Mouse (Mus musculus): ENCODE results near the gene Myo1d. TPM values are rescaled to one million over a fixed set of nuclear protein-coding genes. Genes with fewer than 3 reads are reported as not detected.
A peak's percentile ranks its signal among the peaks of the same experiment; 100 is the strongest.

The Myo1d gene
- total RNA-seq, 2 experiments from 2014 or later = 2.0 to 7.2 TPM

DNA sequence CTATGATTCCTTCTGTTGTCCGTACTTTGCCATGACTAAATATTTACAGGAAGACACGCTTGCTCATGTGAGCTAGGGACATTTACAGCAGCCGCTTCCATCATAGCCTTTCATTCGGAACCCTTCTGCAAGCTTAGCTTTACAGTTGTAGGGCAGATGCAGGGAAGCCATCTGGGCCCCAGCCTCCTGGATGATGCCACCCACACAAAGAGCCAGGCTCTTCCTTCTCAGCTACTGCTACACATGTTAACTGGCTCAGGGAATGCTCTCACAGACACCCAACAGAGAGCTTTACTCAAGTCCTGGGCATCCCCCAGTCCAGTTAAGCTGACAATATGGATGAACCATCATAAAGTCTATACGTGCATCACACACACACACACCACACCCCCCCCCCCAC is 224.4 kb downstream of the Myo1d start:
- no peak for ATAC-seq (replicated peaks; ENCODE audit: poor library complexity)

- peak; percentile 44; the same call in 1 of the 2 replicates for ATAC-seq (replicated peaks; ENCODE audit: poor library complexity)
These were observed 226.8 kb downstream of the Myo1d start for GRCm38 (mm10) chr11:80553046-80553445.

- peak; percentile 50 for ATAC-seq (replicated peaks; ENCODE audit: poor library complexity)
These were observed 228.2 kb downstream of the Myo1d start for GRCm38 (mm10) chr11:80551634-80552033.

- ATAC-seq (replicated peaks; ENCODE audit: poor library complexity) = no peak
These were observed 229.6 kb downstream of the Myo1d start for GRCm38 (mm10) chr11:80550264-80550663.

DNA sequence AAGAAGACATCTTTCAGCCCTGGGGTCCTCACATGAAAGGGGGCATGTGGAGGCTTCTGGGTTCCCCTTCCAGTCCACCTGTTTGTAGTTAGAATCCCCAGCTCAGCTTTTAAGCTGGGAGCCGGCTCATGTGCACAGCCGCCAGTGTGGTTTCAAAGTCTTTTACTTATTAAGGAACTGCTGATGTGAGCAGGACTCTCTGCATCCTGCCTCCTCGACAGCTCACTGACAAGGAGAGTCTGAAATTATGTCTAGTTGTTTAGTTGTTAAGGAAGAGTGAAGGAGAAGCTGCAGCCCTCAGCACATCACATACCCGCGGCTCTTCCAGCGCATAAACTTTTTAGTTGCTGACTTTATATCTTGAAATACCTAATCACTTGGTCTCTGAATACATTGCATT is 230.0 kb downstream of the Myo1d start:
- no peak for ATAC-seq (replicated peaks; ENCODE audit: poor library complexity)

DNA sequence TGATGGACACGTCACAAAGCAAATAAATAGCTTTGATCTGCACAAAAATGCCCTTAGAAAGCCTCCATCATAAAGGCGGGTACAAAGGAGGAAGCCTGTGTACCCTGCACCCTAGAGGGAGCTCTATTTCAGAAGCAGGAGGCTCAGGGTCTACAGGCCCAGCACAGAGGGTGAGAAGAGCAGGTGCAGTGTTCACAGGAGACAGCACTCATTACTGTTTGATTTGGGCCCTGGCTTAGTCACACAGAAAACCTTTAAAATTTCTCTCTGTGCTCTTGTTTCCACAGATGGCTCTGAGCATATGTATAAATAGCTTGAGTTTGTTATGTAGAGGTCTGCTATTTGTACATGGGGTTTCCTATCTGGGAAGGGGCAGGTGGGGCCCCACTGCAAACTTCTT is 233.6 kb downstream of the Myo1d start:
- no peak for ATAC-seq (replicated peaks; ENCODE audit: poor library complexity)

- no peak for ATAC-seq (replicated peaks; ENCODE audit: poor library complexity)
These were observed 240.8 kb downstream of the Myo1d start for GRCm38 (mm10) chr11:80539056-80539455.

GRCm38 (mm10) chr11:80532966-80533365 is 246.9 kb downstream of the Myo1d start:
- peak; percentile 58; the same call in 1 of the 2 replicates for ATAC-seq (replicated peaks; ENCODE audit: poor library complexity)

DNA sequence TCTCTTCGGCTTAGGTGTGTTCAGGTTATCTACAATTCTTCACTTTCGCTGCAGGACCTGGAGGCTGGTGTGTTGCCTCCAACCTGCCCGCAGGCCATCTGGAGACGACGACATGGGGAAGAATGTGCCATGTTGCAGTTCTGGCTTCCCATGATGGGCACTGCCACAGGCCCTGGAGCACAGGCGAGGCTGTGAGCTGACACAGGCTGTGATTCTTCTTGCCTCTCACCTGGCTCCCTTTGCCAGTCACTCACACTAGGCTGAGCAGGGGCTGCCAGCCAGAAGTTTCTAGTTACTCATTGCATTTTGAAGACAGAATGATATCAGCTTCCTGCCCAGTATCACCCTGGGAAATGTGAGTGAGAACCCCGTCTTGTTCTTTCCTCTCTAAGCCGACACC is 250.7 kb downstream of the Myo1d start:
- ATAC-seq (replicated peaks; ENCODE audit: poor library complexity) = no peak

- peak; percentile 28; the same call in 1 of the 2 replicates for ATAC-seq (replicated peaks; ENCODE audit: poor library complexity)
These were observed 252.1 kb downstream of the Myo1d start for GRCm38 (mm10) chr11:80527697-80528096.

- ATAC-seq (replicated peaks; ENCODE audit: poor library complexity) = 0 out of 2 replicates have a peak, but pooled peaks have one; percentile 2
These were observed 255.6 kb downstream of the Myo1d start for GRCm38 (mm10) chr11:80524213-80524612.

- ATAC-seq (replicated peaks; ENCODE audit: poor library complexity) = no peak
These were observed 256.4 kb downstream of the Myo1d start for GRCm38 (mm10) chr11:80523410-80523809.

DNA sequence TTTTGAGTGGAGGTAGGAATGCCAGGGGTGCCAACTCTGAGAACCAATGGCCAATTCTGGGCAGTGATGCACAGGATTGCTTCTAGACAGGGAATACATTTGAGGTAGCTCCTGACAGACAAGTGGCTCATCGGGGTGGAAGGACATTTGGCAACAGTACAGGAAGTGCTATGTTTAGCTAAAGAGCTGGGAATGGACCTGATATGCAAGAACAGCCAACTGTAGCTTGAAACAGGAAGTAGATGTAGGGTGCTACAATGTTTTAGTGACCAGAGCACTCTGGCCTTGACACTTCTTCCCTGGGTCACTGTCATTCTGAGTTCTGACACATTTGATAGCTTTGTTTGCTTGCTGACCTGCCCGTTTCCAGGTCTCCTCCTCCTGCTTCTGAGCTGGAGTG is 257.0 kb downstream of the Myo1d start:
- peak; percentile 81 for ATAC-seq (replicated peaks; ENCODE audit: poor library complexity)

GRCm38 (mm10) chr11:80521148-80521547 is 258.7 kb downstream of the Myo1d start:
- no peak for ATAC-seq (replicated peaks; ENCODE audit: poor library complexity)

DNA sequence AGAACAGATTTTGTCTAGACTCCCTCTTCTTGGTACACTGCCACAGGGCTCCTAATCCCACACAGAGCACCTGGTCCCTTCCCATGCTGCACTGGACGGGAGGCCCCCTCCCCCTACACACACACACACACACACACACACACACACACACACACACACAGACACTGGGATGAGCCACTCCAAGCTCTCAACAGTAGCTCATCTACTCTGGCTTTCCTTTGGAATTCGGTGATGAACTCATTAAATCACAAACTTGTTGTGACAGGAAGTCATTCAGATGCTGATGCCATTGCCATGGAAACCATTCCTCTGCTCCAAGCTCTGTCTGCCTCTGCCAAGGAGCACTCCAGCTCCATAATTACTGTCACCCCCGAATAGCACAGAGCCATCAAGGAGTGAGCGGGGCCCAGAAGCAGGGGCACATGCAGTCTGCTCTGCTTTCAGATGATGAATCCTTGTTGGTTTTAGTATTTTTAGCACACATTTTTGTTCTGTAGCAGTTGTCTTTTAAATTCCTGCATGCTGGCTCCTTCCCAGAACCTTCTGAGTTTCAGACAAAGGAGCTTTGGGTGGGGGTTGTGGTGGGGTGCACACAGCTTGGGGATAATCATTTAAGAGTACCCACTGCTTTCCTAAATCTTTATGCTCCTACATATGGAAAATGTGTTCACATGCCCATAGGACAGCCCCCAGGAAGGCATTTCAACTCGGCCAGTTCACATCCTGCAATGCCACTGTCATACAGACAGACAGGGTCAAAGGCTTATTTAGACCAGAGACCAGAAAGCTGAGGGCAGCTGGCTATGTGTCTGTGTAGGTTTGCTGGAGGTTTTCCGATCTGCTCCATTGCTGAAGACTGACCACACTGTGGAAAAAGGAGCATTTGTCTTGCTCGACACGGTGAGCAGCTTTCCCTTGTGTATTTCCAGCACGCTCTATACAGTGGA is 261.1 kb downstream of the Myo1d start:
- ATAC-seq (replicated peaks; ENCODE audit: poor library complexity) = no peak

- ATAC-seq (replicated peaks; ENCODE audit: poor library complexity) = no peak
These were observed 263.9 kb downstream of the Myo1d start for GRCm38 (mm10) chr11:80515895-80516294.

DNA sequence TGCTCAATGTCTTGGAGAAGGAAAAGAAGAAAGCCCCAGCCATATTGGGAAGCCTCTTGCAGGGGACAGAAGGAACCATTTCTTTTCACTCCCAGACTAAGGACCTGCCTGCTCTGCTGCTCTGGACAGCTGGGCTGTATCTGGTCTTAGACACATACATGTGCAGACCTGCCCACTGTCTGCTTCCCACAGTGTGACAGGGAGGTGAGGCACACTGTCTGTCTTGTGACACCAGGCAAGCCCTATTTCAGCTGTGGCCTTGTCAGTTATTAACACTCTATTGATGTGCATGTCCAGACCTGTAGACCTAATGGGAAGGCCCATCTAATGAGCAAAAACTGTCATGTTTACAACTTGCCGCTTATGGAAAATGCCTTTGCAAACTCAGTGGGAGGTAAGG is 264.5 kb downstream of the Myo1d start:
- no peak for ATAC-seq (replicated peaks; ENCODE audit: poor library complexity)

DNA sequence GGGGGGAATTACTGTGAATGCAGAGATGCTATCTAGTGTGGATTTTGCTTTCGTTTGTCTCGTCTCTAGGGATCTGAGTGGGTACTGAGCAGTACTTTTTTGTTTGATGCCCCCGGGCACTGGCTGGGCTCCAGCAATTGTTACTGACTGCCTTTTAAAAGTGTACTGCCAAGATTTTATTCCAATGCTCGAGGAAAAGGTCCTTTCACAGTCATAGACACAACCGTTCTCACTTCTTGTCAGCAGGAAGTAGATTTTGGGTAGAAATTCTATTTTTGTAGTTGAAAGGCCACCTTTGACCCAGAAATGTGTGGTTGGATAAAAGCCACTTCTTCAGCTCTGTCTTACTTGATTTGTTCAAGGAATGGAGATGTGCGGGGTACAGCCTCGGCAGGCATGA is 266.0 kb downstream of the Myo1d start:
- no peak for ATAC-seq (replicated peaks; ENCODE audit: poor library complexity)

DNA sequence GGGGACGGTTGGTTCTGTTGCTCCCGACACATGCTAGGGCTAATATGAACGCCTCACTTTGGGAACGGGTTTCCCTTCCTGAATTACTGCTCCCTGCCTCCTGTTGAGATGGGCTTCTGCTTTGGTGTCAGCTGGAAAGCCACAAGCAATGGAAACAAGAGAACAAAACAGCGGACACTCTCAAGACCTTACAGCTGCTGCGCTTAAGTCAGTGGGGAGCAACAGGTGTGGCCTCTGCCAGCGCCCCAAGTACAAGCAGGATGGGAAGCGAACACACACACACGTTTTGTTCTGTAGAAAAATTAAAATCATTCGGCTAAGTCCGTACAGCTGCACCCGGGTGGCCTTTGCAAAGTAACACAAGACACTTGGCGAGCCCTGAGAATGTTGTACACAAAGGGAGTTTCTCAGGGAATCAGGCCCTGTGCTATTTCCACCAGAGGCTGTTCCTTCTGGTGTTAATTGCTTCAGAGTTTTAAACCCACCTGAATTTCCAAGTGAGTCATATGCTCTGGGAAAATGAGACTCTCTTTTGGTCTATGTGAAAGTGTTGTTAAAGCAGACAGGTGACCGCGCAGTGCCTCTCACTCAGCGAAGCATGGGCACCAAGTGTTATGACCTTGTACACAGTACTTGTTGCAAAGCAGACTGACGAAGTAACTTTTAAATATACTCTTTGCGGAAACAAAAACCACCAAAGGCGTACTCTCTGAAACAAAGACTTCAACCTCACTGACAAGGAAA is 267.3 kb downstream of the Myo1d start:
- no peak for ATAC-seq (replicated peaks; ENCODE audit: poor library complexity)

GRCm38 (mm10) chr11:80510124-80510523 is 269.7 kb downstream of the Myo1d start:
- no peak for ATAC-seq (replicated peaks; ENCODE audit: poor library complexity)

- no peak for ATAC-seq (replicated peaks; ENCODE audit: poor library complexity)
These were observed 270.7 kb downstream of the Myo1d start for GRCm38 (mm10) chr11:80509176-80509506.
